Mouse (Mus musculus): Measurements from ENCODE around the gene Olfr218. TPM values are rescaled to one million over a fixed set of nuclear protein-coding genes. Genes with fewer than 3 reads are reported as not detected.
"Not testable (repeated sequence)": the region's sequence is repeated elsewhere in the genome, so short reads cannot be mapped to it uniquely, and the experiment has no call there.

Gene Olfr218
- polyA plus RNA-seq (2014; fragmentation: Nextera tagmentation; extraction: Ambion mirVana): not detected in 2 replicates

- no peaks in the 10 kb centered on the region for H3K27me3 ChIP-seq (ENCODE audit: control insufficient read depth, insufficient read depth, low read length)
- ATAC-seq (ENCODE audit: low FRiP score): no peak
- 0 out of 2 replicates have a peak, but pooled peaks cover 5% of the 10 kb centered on the region for H3K9me3 ChIP-seq (ENCODE audit: control insufficient read depth, low read length)
- no peak within 1 kb of the TSS for H3K27ac ChIP-seq
- H3K4me3 ChIP-seq (replicated peaks; ENCODE audit: low read length): no peak within 1 kb of the TSS
- H3K4me1 ChIP-seq (replicated peaks; ENCODE audit: control insufficient read depth, insufficient read depth, low read length): no peaks in the 10 kb centered on the region
- WGBS: 69% methylated on average over 5 of the region's 5 CpGs
- no peak for DNase-seq (ENCODE audit: low spot score)
- no peak within 1 kb of the TSS for H3K4me2 ChIP-seq (replicated peaks)
- no peak within 1 kb of the TSS for H3K9ac ChIP-seq
- no peaks in the 10 kb centered on the region for H3K36me3 ChIP-seq (replicated peaks; ENCODE audit: control insufficient read depth, insufficient read depth)
Measured at GRCm38 (mm10) chr1:173197508-173197907, at the start of gene Olfr218. Olfr218 (plus strand) TSS chr1:173197808.

GRCm38 (mm10) chr1:173174154-173174842 is 23.3 kb upstream of the Olfr218 start:
- H3K4me2 ChIP-seq (replicated peaks): no peak overlapping the region
- no peak overlapping the region for H3K9ac ChIP-seq
- no peaks in the 10 kb centered on the region for H3K9me3 ChIP-seq (ENCODE audit: control insufficient read depth, low read length)
- H3K4me3 ChIP-seq (replicated peaks; ENCODE audit: low read length): no peak overlapping the region
- no peak overlapping the region for H3K27ac ChIP-seq
- no peaks in the 10 kb centered on the region for H3K27me3 ChIP-seq (ENCODE audit: control insufficient read depth, insufficient read depth, low read length)
- ATAC-seq (ENCODE audit: low FRiP score) (no peak), DNase-seq (ENCODE audit: low spot score) (no peak)
- no peaks in the 10 kb centered on the region for H3K4me1 ChIP-seq (replicated peaks; ENCODE audit: control insufficient read depth, insufficient read depth, low read length)
- H3K36me3 ChIP-seq (replicated peaks; ENCODE audit: control insufficient read depth, insufficient read depth): no peaks in the 10 kb centered on the region

DNA sequence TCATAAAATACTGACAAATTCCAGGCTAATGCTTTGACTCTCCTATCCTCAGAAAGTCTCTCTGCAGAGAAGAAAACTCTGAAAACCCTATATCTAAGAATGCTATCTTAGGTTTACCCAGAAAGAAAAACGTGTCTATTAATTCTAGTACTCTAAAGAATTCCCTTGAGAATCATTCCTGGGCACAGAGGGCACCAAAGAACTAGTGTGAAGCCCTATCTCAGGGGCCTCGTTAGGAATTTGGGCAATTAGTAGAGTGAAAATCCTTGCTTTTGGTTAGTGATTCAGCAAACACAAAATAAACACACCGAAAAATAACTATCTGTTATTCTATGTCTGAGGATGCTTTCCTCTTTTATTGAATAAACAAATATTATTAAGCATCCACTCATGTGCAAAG is 7.1 kb upstream of the Olfr218 start, which contains the start of gene Olfr1406:
Gene Olfr1406 (minus strand): TSS at position 101 of the 400 bp plus-strand sequence.
- WGBS: 73% methylated on average over 3 of the region's 3 CpGs
- ATAC-seq (ENCODE audit: low FRiP score): no peak

DNA sequence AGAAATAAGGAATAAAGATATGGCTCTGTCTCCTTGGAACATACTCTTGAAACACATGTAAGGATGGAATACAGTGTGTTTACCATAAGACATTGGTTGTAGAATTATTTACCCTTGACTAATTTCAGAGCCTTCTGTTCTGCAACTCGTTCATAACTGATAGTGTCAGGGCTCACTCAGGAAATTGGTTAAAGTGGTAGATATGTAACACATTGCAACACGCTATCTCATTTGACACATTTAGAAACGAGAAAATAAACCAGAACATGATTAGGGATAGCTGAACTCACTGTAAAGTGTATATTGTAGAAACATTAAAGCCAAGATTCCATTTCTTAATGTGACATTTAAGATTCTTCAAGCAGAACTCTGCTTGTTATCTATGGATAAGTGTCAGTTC is 5.5 kb upstream of the Olfr218 start:
- WGBS: 85% methylated on average over 3 of the region's 3 CpGs
- Histone ChIP-seq H3K36me3 (replicated peaks; ENCODE audit: control insufficient read depth, insufficient read depth) (no peaks in the 10 kb centered on the region), H3K27me3 (ENCODE audit: control insufficient read depth, insufficient read depth, low read length) (no peaks in the 10 kb centered on the region), H3K4me3 (replicated peaks; ENCODE audit: low read length) (no peak overlapping the region), H3K9ac (no peak overlapping the region), H3K9me3 (ENCODE audit: control insufficient read depth, low read length) (0 out of 2 replicates have a peak, but pooled peaks cover 5% of the 10 kb centered on the region), H3K4me1 (replicated peaks; ENCODE audit: control insufficient read depth, insufficient read depth, low read length) (no peaks in the 10 kb centered on the region), H3K4me2 (replicated peaks) (no peak overlapping the region), H3K27ac (no peak overlapping the region)
- DNase-seq (ENCODE audit: low spot score): no peak
- ATAC-seq (ENCODE audit: low FRiP score): no peak

More for the DNA sequence above, 7.1 kb upstream of the Olfr218 start, which contains the start of gene Olfr1406:
- Histone ChIP-seq H3K36me3 (replicated peaks; ENCODE audit: control insufficient read depth, insufficient read depth) (no peaks in the 10 kb centered on the region), H3K9ac (no peak within 1 kb of the TSS), H3K4me3 (replicated peaks; ENCODE audit: low read length) (no peak within 1 kb of the TSS), H3K4me1 (replicated peaks; ENCODE audit: control insufficient read depth, insufficient read depth, low read length) (no peaks in the 10 kb centered on the region), H3K27me3 (ENCODE audit: control insufficient read depth, insufficient read depth, low read length) (no peaks in the 10 kb centered on the region), H3K27ac (no peak within 1 kb of the TSS), H3K4me2 (replicated peaks) (no peak within 1 kb of the TSS), H3K9me3 (ENCODE audit: control insufficient read depth, low read length) (0 out of 2 replicates have a peak, but pooled peaks cover under 1% of the 10 kb centered on the region)
- no peak for DNase-seq (ENCODE audit: low spot score)

GRCm38 (mm10) chr1:173196359-173196758 is 1.2 kb upstream of the Olfr218 start:
- WGBS: 88% methylated on average over 2 of the region's 2 CpGs
- H3K27ac ChIP-seq: no peak overlapping the region
- no peak for ATAC-seq (ENCODE audit: low FRiP score)
- H3K4me1 ChIP-seq (replicated peaks; ENCODE audit: control insufficient read depth, insufficient read depth, low read length): no peaks in the 10 kb centered on the region
- H3K9ac ChIP-seq: no peak overlapping the region
- H3K4me3 ChIP-seq (replicated peaks; ENCODE audit: low read length): no peak overlapping the region
- 0 out of 2 replicates have a peak, but pooled peaks cover 5% of the 10 kb centered on the region for H3K9me3 ChIP-seq (ENCODE audit: control insufficient read depth, low read length)
- H3K27me3 ChIP-seq (ENCODE audit: control insufficient read depth, insufficient read depth, low read length): no peaks in the 10 kb centered on the region
- H3K36me3 ChIP-seq (replicated peaks; ENCODE audit: control insufficient read depth, insufficient read depth): no peaks in the 10 kb centered on the region
- DNase-seq (ENCODE audit: low spot score): no peak
- H3K4me2 ChIP-seq (replicated peaks): no peak overlapping the region

DNA sequence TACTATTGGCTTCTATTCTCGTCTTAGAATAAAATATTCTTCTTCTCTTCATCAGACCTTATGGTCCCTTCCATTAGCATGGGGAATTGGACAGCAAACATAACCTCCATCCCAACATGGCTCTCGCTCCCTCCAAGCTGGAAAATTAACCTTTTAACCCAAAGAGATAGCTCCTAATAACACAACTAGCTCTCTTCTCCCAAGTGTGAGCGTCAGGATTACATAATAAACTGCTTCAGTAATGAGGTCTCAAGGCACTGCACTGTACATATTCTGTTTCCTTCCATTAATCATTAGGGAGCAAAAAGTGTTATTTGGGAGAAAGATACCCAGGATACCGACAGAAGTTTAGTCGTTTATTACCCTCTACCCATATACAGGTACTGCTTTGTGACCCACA is 14.5 kb downstream of the Olfr218 start, which contains the start of gene Olfr1404:
Gene Olfr1404 (plus strand): TSS at position 301 of the 400 bp plus-strand sequence.
- no peak within 1 kb of the TSS for H3K27ac ChIP-seq
- H3K27me3 ChIP-seq (ENCODE audit: control insufficient read depth, insufficient read depth, low read length): no peaks in the 10 kb centered on the region
- no peak for DNase-seq (ENCODE audit: low spot score)
- no peaks in the 10 kb centered on the region for H3K4me1 ChIP-seq (replicated peaks; ENCODE audit: control insufficient read depth, insufficient read depth, low read length)
- no peak within 1 kb of the TSS for H3K4me3 ChIP-seq (replicated peaks; ENCODE audit: low read length)
- 87% methylated on average over 5 of the region's 5 CpGs for WGBS
- H3K9me3 ChIP-seq (ENCODE audit: control insufficient read depth, low read length): 0 out of 2 replicates have a peak, but pooled peaks cover 5% of the 10 kb centered on the region
- ATAC-seq (ENCODE audit: low FRiP score): no peak
- no peaks in the 10 kb centered on the region for H3K36me3 ChIP-seq (replicated peaks; ENCODE audit: control insufficient read depth, insufficient read depth)
- H3K9ac ChIP-seq: no peak within 1 kb of the TSS
- H3K4me2 ChIP-seq (replicated peaks): no peak within 1 kb of the TSS

- H3K36me3 ChIP-seq (replicated peaks; ENCODE audit: control insufficient read depth, insufficient read depth): no peaks in the 10 kb centered on the region
- no peak overlapping the region for H3K4me3 ChIP-seq (replicated peaks; ENCODE audit: low read length)
- WGBS: 95% methylated on average over 3 of the region's 3 CpGs
- no peak overlapping the region for H3K4me2 ChIP-seq (replicated peaks)
- H3K4me1 ChIP-seq (replicated peaks; ENCODE audit: control insufficient read depth, insufficient read depth, low read length): no peaks in the 10 kb centered on the region
- no peaks in the 10 kb centered on the region for H3K27me3 ChIP-seq (ENCODE audit: control insufficient read depth, insufficient read depth, low read length)
- H3K9ac ChIP-seq: no peak overlapping the region
- no peak overlapping the region for H3K27ac ChIP-seq
- no peak for DNase-seq (ENCODE audit: low spot score)
- H3K9me3 ChIP-seq (ENCODE audit: control insufficient read depth, low read length): no peaks in the 10 kb centered on the region
- ATAC-seq (ENCODE audit: low FRiP score): no peak
Measured at GRCm38 (mm10) chr1:173216481-173216880, 18.9 kb downstream of the Olfr218 start.

- 89% methylated on average over 2 of the region's 2 CpGs for whole genome bisulfite sequencing
- Histone ChIP-seq H3K27me3 (ENCODE audit: control insufficient read depth, insufficient read depth, low read length) (no peaks in the 10 kb centered on the region), H3K4me2 (replicated peaks) (no peak within 1 kb of the TSS), H3K9ac (no peak within 1 kb of the TSS), H3K4me3 (replicated peaks; ENCODE audit: low read length) (no peak within 1 kb of the TSS), H3K36me3 (replicated peaks; ENCODE audit: control insufficient read depth, insufficient read depth) (no peaks in the 10 kb centered on the region), H3K9me3 (ENCODE audit: control insufficient read depth, low read length) (no peaks in the 10 kb centered on the region), H3K4me1 (replicated peaks; ENCODE audit: control insufficient read depth, insufficient read depth, low read length) (no peaks in the 10 kb centered on the region), H3K27ac (no peak within 1 kb of the TSS)
- no peak for DNase-seq (ENCODE audit: low spot score)
- no peak for ATAC-seq (ENCODE audit: low FRiP score)
Measured at GRCm38 (mm10) chr1:173227081-173227480, 29.5 kb downstream of the Olfr218 start, which contains the start of gene Fcer1a. Fcer1a (minus strand) TSS chr1:173227214.

DNA sequence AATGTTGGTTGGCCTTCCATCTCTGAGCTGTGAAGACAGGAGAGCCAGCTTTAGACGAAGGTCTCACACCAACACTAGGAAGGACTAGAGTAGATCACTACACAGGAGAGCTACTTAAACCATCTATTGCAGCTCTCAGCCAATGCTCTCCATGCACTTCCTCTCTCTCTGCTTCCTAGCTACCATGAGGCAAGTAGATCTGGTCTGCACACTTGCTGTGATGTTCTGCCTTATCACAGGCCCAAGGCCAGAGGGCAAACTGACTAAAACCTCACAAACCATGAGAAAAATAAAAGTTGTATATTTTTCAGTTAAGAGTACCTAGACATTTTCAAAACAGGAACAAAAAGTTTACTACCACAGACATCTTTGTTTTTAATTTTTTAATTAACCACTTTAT is 39.4 kb downstream of the Olfr218 start:
- WGBS: 82% methylated on average over 1 of the region's 1 CpGs
- not testable (repeated sequence) for H3K9me3 ChIP-seq (ENCODE audit: control insufficient read depth, low read length); H3K27ac ChIP-seq; H3K4me2 ChIP-seq (replicated peaks); H3K9ac ChIP-seq; H3K27me3 ChIP-seq (ENCODE audit: control insufficient read depth, insufficient read depth, low read length); H3K4me3 ChIP-seq (replicated peaks; ENCODE audit: low read length); H3K36me3 ChIP-seq (replicated peaks; ENCODE audit: control insufficient read depth, insufficient read depth); DNase-seq (ENCODE audit: low spot score); ATAC-seq (ENCODE audit: low FRiP score); H3K4me1 ChIP-seq (replicated peaks; ENCODE audit: control insufficient read depth, insufficient read depth, low read length)

Measured in hindbrain, embryonic 14.5 days (tissue).